Mouse (Mus musculus): ENCODE data around the gene Thsd7a.

DNA sequence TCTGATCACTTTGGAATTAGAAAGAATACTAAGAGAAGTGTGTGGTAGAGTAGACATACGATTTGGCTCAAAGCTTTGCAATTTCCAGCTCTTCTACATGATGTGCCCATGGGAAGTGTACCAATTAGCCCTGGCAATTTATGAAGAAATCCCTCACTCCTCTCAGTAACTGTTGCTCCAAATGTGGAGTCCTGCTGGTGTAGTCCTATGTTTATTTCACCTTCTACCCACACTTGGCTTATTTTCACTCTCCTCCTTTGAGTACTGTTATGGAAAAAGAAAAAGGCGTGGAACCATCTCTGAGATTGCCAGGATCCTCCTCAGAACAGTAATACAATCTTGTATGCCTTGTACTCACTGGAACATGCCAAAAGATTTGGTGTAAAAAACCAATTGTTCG is 186.9 kb downstream of the Thsd7a start:
- no peak for TF ChIP-seq CTCF (IDR thresholded peaks at IDR 0.05; ENCODE audit: low read depth, low read length)
- no peak for TF ChIP-seq POLR2A (IDR thresholded peaks at IDR 0.05; ENCODE audit: extremely low read depth, insufficient read depth, low read length)
